Mouse (Mus musculus) neural tube, embryonic 13.5 days (tissue): ENCODE measurements around the gene Vars. TPM values are rescaled to one million over a fixed set of nuclear protein-coding genes. Genes with fewer than 3 reads are reported as not detected.

Source experiments
- ATAC-seq: fragments of 200-750 bp; cut with Nextera tagmentation; 2 replicates; pipeline ENCODE4 v1.8.0; 2017; ENCODE audit warnings: low read depth, mild to moderate bottlenecking, moderate TSS enrichment, moderate library complexity
- H3K27ac ChIP-seq: fragments of 300-500 bp; sonication (generic); replicated peaks from 2 replicates; pipeline ENCODE4 v1.5.1; 2015; ENCODE audit warnings: moderate library complexity, mild to moderate bottlenecking, inconsistent platforms
- H3K27me3 ChIP-seq: fragments of 300-500 bp; sonication (generic); 2 replicates; pipeline ENCODE4 v1.6.1; 2015; ENCODE audit warnings: mild to moderate bottlenecking, inconsistent platforms
- H3K36me3 ChIP-seq: fragments of 300-500 bp; sonication (generic); 2 replicates; pipeline ENCODE4 v1.6.1; 2015; ENCODE audit warnings: mild to moderate bottlenecking, inconsistent platforms
- H3K4me1 ChIP-seq: fragments of 300-500 bp; sonication (generic); replicated peaks from 2 replicates; pipeline ENCODE4 v1.6.1; 2015; ENCODE audit warnings: inconsistent platforms
- H3K4me2 ChIP-seq: fragments of 300-500 bp; sonication (generic); 2 replicates; pipeline ENCODE4 v1.6.1; 2015; ENCODE audit warnings: inconsistent platforms, mild to moderate bottlenecking, moderate library complexity
- H3K4me3 ChIP-seq: fragments of 300-500 bp; sonication (generic); 2 replicates; pipeline ENCODE4 v1.5.1; 2015; ENCODE audit warnings: mild to moderate bottlenecking, inconsistent platforms
- H3K9ac ChIP-seq: fragments of 300-500 bp; sonication (generic); 2 replicates; pipeline ENCODE4 v1.6.1; 2015; ENCODE audit warnings: moderate library complexity, mild to moderate bottlenecking, inconsistent platforms
- H3K9me3 ChIP-seq: fragments of 300-500 bp; sonication (generic); 2 replicates; pipeline ENCODE4 v1.6.1; 2016; ENCODE audit warnings: inconsistent platforms
- WGBS: fragments of 180-500 bp; shearing (Covaris S2); methylation state at CpG from one replicate; pipeline ENCODE4 v1.1.7; 2015; 5-methylcytosine and 5-hydroxymethylcytosine counted together
- polyA plus RNA-seq: library from polyadenylated mRNA; unstranded; fragments of >200 nt; fragmentation: Nextera tagmentation; extraction: Ambion mirVana; gene quantifications from 2 replicates; pipeline ENCODE4 v1.2.1, GENCODE M21; 2015

The Vars gene
- polyA plus RNA-seq, 1 experiment from 2014 or later = 58.2 TPM

DNA sequence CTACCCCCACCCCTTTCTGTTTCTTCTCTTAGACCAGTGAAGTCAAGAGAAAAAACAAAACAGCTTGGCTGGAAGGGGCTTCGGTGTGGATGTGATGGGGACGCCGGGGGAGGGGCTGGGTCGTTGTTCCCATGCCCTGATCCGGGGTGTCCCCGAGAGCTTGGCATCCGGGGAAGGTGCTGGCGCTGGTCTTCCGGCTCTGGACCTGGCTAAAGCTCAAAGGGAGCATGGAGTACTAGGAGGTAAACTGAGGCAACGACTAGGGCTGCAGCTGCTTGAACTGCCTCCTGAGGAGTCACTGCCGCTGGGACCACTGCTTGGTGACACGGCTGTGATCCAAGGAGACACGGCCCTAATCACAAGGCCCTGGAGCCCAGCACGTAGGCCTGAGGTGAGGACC is 59.3 kb downstream of the Vars start:
- Histone ChIP-seq H3K4me3 (peak overlapping the region; percentile 79), H3K9ac (peak overlapping the region; percentile 87), H3K4me2 (peak overlapping the region; percentile 94), H3K27me3 (peaks cover 24% of the 10 kb centered on the region), H3K9me3 (no peaks in the 10 kb centered on the region), H3K27ac (no peak overlapping the region), H3K36me3 (peaks cover 36% of the 10 kb centered on the region), H3K4me1 (peaks cover 37% of the 10 kb centered on the region)
- no peak for ATAC-seq
- 29% methylated on average over 14 of the region's 14 CpGs for WGBS

DNA sequence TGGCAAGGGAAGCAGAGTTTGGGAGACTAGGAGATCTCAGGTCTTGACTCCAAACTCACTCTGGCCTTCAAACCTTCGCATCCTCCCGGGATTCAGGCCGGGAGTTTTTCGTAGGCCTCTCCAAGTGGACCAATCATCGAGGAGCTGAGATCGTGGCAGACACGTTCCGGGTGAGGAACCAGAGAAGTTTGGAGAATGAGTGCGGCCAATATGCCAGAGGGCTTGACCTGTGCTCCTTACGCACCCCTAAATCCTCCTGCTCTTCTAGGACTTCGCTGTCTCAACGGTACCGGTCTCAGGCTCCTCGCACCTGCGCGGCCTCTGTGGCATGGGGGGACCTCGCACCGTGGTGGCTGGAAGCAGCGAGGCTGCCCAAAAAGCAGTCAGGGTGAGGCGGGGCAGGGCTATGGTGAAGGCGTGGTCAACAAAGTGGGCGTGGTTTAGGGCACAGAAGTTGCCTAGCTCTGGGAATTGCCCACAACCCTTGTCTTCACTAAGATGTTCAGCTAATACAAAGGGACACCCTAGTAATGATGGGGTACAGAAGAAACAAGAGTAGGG is 60.0 kb downstream of the Vars start:
- no peaks in the 10 kb centered on the region for H3K9me3 ChIP-seq
- peak overlapping the region; percentile 79 for H3K4me3 ChIP-seq
- no peak for ATAC-seq
- peak overlapping the region; percentile 87 for H3K9ac ChIP-seq
- peaks cover 32% of the 10 kb centered on the region for H3K36me3 ChIP-seq
- H3K4me2 ChIP-seq = peak overlapping the region; percentile 94
- H3K4me1 ChIP-seq = peaks cover 43% of the 10 kb centered on the region
- 52% methylated on average over 22 of the region's 22 CpGs for WGBS
- H3K27ac ChIP-seq = no peak overlapping the region
- H3K27me3 ChIP-seq = peaks cover 31% of the 10 kb centered on the region

DNA sequence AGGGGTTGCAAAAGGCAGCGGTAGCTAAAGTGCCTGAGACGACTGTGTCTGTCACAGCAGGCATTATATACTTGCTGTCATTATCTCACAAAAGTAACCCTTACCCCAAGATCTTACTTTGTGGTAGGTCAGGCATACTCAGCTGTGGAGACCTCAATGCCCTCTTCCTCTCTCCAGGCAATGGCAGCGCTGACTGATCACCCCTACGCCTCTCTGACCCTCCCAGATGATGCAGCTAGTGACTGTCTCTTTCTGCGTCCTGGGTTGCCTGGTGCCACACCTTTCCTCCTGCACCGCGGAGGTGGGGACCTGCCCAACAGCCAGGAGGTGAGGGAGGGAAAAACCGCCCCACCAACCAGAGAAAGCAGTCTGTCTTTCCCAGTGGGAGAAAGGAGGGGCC is 60.5 kb downstream of the Vars start:
- no peak overlapping the region for H3K4me3 ChIP-seq
- H3K36me3 ChIP-seq = peaks cover 27% of the 10 kb centered on the region
- no peak overlapping the region for H3K9ac ChIP-seq
- no peak overlapping the region for H3K27ac ChIP-seq
- no peak for ATAC-seq
- no peaks in the 10 kb centered on the region for H3K9me3 ChIP-seq
- peaks cover 36% of the 10 kb centered on the region for H3K27me3 ChIP-seq
- 78% methylated on average over 8 of the region's 8 CpGs for WGBS
- no peak overlapping the region for H3K4me2 ChIP-seq
- peaks cover 43% of the 10 kb centered on the region for H3K4me1 ChIP-seq

DNA sequence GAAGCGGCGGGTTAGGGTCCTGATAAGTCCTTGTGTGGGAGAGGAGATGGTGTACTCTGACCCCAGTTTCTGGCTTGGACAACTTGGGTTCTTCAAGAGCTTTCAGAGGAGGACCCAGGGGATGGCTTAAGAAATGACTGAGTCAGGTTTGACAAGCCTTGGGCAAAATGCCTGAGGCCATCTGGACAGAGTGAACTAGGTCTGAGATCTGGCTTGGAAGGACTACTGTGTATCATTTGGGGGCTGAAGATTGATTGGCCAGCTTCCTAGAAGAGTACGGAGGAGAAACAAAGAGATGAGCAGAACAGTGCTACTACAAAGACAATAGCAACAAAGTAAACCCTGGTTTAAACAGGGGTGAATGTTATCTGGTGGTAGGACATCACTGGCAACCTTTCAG is 62.7 kb downstream of the Vars start:
- no peak overlapping the region for H3K4me3 ChIP-seq
- peaks cover 26% of the 10 kb centered on the region for H3K36me3 ChIP-seq
- H3K4me2 ChIP-seq = no peak overlapping the region
- ATAC-seq = no peak
- H3K4me1 ChIP-seq = peaks cover 39% of the 10 kb centered on the region
- no peak overlapping the region for H3K27ac ChIP-seq
- no peaks in the 10 kb centered on the region for H3K9me3 ChIP-seq
- no peak overlapping the region for H3K9ac ChIP-seq
- WGBS = 87% methylated on average over 3 of the region's 3 CpGs
- H3K27me3 ChIP-seq = peaks cover 54% of the 10 kb centered on the region

DNA sequence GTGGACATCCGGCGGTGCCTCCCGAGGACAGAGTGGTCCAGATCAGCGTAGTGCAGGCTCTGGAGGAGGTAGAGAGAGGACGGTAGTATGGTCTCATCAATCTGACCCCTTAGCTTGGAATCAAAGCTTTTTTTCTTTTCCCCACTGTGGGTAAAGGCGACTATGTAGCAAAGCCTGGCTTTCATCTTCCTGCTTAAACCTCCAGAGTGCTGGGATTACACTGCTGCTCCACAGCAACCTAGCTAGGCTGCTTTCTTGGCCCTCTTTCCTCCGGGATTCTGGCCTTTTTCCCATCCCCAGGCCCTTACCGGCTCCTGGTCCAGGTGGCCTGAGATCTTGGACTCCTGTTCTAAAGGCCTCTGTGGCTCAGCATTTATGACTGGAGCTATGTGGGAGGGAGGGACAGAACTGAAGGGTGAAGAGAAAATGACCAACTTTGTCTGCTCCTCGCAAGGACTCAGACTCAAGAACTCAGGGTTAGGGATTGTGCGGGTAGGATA is 63.6 kb downstream of the Vars start:
- peak overlapping the region; percentile 55 for H3K4me2 ChIP-seq
- 23% methylated on average over 10 of the region's 10 CpGs for WGBS
- H3K27me3 ChIP-seq = peaks cover 54% of the 10 kb centered on the region
- no peaks in the 10 kb centered on the region for H3K9me3 ChIP-seq
- peaks cover 35% of the 10 kb centered on the region for H3K4me1 ChIP-seq
- no peak overlapping the region for H3K27ac ChIP-seq
- no peak for ATAC-seq
- peaks cover 26% of the 10 kb centered on the region for H3K36me3 ChIP-seq
- peak overlapping the region; percentile 59; the same call in 1 of the 2 replicates for H3K9ac ChIP-seq
- 0 out of 2 replicates have a peak overlapping the region, but pooled peaks have one; percentile 28 for H3K4me3 ChIP-seq

DNA sequence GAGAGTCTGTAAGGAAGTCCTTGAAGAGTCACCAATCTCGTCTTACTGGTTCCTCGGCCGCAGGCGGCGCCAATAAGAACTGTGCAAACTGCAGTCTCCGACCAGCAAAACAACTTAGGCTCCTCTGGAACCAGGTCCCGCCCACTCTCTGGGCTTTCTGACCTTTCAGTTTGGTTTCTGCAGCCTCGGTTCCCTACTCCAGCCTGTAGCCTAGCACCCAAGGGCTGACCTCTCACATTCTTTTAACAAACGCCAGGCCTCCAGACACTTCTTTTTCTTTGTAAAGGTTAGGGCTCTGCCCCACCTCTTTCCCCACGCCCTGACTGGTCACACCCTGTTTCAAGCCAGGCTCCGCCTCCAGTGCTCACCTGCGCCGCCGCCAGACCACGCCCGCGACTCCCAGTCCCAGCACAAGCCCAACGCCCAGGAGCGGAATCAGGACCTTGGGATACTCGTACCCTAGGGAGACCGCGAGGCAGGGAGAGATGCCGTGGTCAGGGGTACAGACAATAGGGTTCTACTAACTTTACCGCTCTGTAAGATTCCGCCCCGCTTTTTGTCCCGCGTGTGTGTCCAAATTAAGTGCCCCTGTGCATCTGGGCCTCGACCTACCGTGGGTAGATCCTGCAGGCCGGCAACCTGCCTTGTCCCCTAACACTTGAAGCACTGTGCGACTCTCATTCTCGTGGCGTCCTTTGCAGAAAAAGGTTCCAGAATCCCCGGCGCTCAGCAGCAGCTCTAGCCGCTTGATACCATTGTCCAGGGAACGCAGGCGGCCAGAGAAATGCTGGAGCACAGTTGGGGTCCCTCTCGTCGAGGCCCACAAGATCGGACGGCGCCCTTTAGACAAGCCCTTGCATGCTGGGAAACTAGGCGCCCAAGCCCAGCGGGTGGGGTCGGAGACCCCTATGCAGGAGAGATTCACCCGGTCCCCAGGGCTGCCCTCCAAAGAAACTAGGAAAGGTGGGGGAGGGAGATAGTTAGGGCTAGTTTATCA is 64.5 kb downstream of the Vars start, which contains the start of gene Ly6g6c:
Gene Ly6g6c, plus strand, starts transcription at position 438 of the 997 bp plus-strand sequence.
- Histone ChIP-seq H3K27ac (no peak within 1 kb of the TSS), H3K9me3 (no peaks in the 10 kb centered on the region), H3K9ac (peak within 1 kb of the TSS; percentile 59), H3K27me3 (peaks cover 54% of the 10 kb centered on the region), H3K4me3 (peak within 1 kb of the TSS; percentile 28), H3K4me2 (peak within 1 kb of the TSS; percentile 55), H3K4me1 (peaks cover 28% of the 10 kb centered on the region), H3K36me3 (peaks cover 26% of the 10 kb centered on the region)
- no peak for ATAC-seq
- WGBS = under 1% methylated on average over 48 of the region's 48 CpGs

Other genes starting within 250 kb of the Vars start
- gene Cyp21a1, start 196.4 kb upstream of the Vars start, polyA plus RNA-seq = not detected in 2 replicates
- gene Stk19, start 164.0 kb upstream of the Vars start, polyA plus RNA-seq = 31.6 and 34.2 TPM in 2 replicates
- 63.0 and 63.2 TPM in 2 replicates for gene Dxo, start 164.0 kb upstream of the Vars start, polyA plus RNA-seq
- 49.7 and 57.1 TPM in 2 replicates for gene Skiv2l, start 150.8 kb upstream of the Vars start, polyA plus RNA-seq
- gene Nelfe, start 150.6 kb upstream of the Vars start, polyA plus RNA-seq = 81.6 and 90.5 TPM in 2 replicates
- 1.8 and 2.9 TPM in 2 replicates for gene Cfb, start 138.5 kb upstream of the Vars start, polyA plus RNA-seq
- 9.5 and 10.4 TPM in 2 replicates for gene Zbtb12, start 121.5 kb upstream of the Vars start, polyA plus RNA-seq
- gene Gm20547, start 118.9 kb upstream of the Vars start, polyA plus RNA-seq = not detected in 2 replicates
- gene C2, start 102.7 kb upstream of the Vars start, polyA plus RNA-seq = 0.99 and 2.1 TPM in 2 replicates
- 86.8 and 88.7 TPM in 2 replicates for gene Ehmt2, start 102.5 kb upstream of the Vars start, polyA plus RNA-seq
- gene Slc44a4, start 86.5 kb upstream of the Vars start, polyA plus RNA-seq = not detected in 2 replicates
- gene Neu1, start 69.7 kb upstream of the Vars start, polyA plus RNA-seq = 30.2 and 30.6 TPM in 2 replicates
- gene Hspa1b, start 41.7 kb upstream of the Vars start, polyA plus RNA-seq = 0.38 and 0.47 TPM in 2 replicates
- gene Gm20481, start 31.1 kb upstream of the Vars start, polyA plus RNA-seq = not detected in 2 replicates
- 6.0 and 6.3 TPM in 2 replicates for gene Hspa1a, start 28.8 kb upstream of the Vars start, polyA plus RNA-seq
- 1.5 and 2.2 TPM in 2 replicates for gene Hspa1l, start 28.3 kb upstream of the Vars start, polyA plus RNA-seq
- gene Lsm2, start 19.1 kb upstream of the Vars start, polyA plus RNA-seq = 99.4 and 99.8 TPM in 2 replicates
- gene Vwa7, start 15.6 kb downstream of the Vars start, polyA plus RNA-seq = 0.17 and 0.18 TPM in 2 replicates
- gene Sapcd1, start 27.0 kb downstream of the Vars start, polyA plus RNA-seq = 2.5 and 2.6 TPM in 2 replicates
- gene Msh5, start 45.8 kb downstream of the Vars start, polyA plus RNA-seq = 2.8 and 3.1 TPM in 2 replicates
- gene Clic1, start 49.0 kb downstream of the Vars start, polyA plus RNA-seq = 132 and 145 TPM in 2 replicates
- gene Ddah2, start 58.0 kb downstream of the Vars start, polyA plus RNA-seq = 417 and 431 TPM in 2 replicates
- 0.54 TPM in 1 of 2 replicates, not detected in the other for gene Ly6g6c, start 64.4 kb downstream of the Vars start, polyA plus RNA-seq
- 0.28 and 0.38 TPM in 2 replicates for gene Mpig6b, start 65.2 kb downstream of the Vars start, polyA plus RNA-seq
- gene Ly6g6e, start 75.9 kb downstream of the Vars start, polyA plus RNA-seq = 0.46 and 0.55 TPM in 2 replicates
- gene Ly6g6d, start 77.1 kb downstream of the Vars start, polyA plus RNA-seq = 0.95 and 1.8 TPM in 2 replicates
- gene Ly6g6f, start 84.6 kb downstream of the Vars start, polyA plus RNA-seq = 0.44 and 0.68 TPM in 2 replicates
- 98.2 and 104 TPM in 2 replicates for gene Abhd16a, start 88.3 kb downstream of the Vars start, polyA plus RNA-seq
- not detected in 2 replicates for gene Ly6g5c, start 107.3 kb downstream of the Vars start, polyA plus RNA-seq
- 1.4 and 1.7 TPM in 2 replicates for gene Ly6g5b, start 114.4 kb downstream of the Vars start, polyA plus RNA-seq
- gene Gpank1, start 120.5 kb downstream of the Vars start, polyA plus RNA-seq = 20.9 and 25.5 TPM in 2 replicates
- 333 and 339 TPM in 2 replicates for gene Csnk2b, start 121.1 kb downstream of the Vars start, polyA plus RNA-seq
- 8.9 and 10.6 TPM in 2 replicates for gene D17H6S53E, start 125.4 kb downstream of the Vars start, polyA plus RNA-seq
- gene Apom, start 131.1 kb downstream of the Vars start, polyA plus RNA-seq = 0.61 and 0.77 TPM in 2 replicates
- gene Bag6, start 134.2 kb downstream of the Vars start, polyA plus RNA-seq = 67.1 and 75.0 TPM in 2 replicates
- 178 and 185 TPM in 2 replicates for gene Prrc2a, start 163.9 kb downstream of the Vars start, polyA plus RNA-seq
- 11.4 and 12.7 TPM in 2 replicates for gene Aif1, start 175.1 kb downstream of the Vars start, polyA plus RNA-seq
- 7.8 and 8.9 TPM in 2 replicates for gene Lst1, start 187.5 kb downstream of the Vars start, polyA plus RNA-seq
- gene Ltb, start 193.5 kb downstream of the Vars start, polyA plus RNA-seq = 0.22 and 0.58 TPM in 2 replicates
- 0.13 TPM in 1 of 2 replicates, not detected in the other for gene Tnf, start 201.0 kb downstream of the Vars start, polyA plus RNA-seq
- 0.42 TPM in 1 of 2 replicates, not detected in the other for gene Lta, start 204.4 kb downstream of the Vars start, polyA plus RNA-seq
- 0.56 TPM in 1 of 2 replicates, not detected in the other for gene Gm16181, start 219.8 kb downstream of the Vars start, polyA plus RNA-seq
- 58.9 and 66.1 TPM in 2 replicates for gene Atp6v1g2, start 232.7 kb downstream of the Vars start, polyA plus RNA-seq
- 9.5 and 10.8 TPM in 2 replicates for gene Nfkbil1, start 234.8 kb downstream of the Vars start, polyA plus RNA-seq
- gene Ddx39b, start 240.8 kb downstream of the Vars start, polyA plus RNA-seq = 385 and 402 TPM in 2 replicates